Mouse (Mus musculus) MN1 (cell line): ENCODE data around the gene Idnk.
"Not testable (repeated sequence)": the region's sequence is repeated elsewhere in the genome, so short reads cannot be mapped to it uniquely, and the experiment has no call there.

Experiments
- DNase-seq: peaks from one replicate; pipeline ENCODE4 v3.0.0-alpha.2; 2016; ENCODE audit warnings: low spot score

Idnk gene

DNA sequence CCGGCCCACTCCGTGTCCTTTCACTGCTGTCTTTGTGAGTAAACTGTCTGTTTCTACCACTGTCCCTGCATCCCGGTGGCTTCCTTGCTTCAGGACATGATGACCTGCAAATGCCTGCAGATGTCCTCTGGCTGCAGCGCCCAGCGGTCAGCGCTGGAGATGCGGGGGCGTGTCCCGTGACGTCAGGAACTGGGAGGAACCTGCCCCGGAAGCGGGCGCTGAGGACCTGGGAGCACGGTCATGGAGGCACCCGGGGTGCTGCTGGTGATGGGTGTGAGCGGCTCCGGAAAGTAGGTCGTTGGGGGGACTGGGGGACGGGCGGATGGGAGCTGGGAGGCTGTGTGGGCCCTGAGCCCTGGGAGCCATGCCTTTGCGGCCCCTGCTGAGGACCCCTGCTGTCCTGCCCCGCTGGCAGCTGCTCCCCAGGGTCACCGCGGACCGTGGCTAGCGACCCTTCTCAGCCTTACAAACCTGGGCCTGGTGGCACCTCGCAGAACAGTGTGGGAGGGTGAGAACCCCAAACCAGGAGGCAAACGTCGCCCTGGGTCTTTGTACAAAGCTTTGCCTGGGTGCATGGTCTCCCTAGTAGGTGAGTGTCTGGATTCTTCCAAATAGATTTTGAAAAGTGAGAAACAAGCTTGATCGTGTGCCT, at the start of gene Idnk:
Gene Idnk (plus strand): TSS at position 203 of the 652 bp plus-strand sequence.
- peak; percentile 95 for DNase-seq

- DNase-seq = no peak
These were observed 46.1 kb upstream of the Idnk start for GRCm38 (mm10) chr13:58111306-58111705.

DNA sequence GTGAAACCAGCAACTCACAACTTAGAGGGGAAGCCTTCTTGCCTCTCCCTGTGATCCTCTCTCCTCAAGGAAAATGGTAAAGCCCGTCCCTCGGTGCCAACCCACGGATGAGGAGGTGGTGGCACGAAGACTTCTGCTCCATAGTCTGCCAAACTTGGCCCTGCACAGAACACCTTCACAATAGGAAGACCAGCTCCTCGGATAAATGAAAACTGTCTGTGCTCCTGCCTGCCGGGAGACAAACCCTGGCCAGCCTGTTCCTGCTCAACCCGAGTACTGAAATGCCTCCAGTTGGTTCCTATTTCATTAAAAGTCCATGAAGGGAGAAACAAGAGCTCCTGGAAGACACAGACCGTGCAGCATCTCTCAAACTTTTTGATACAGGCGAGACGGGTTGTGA, 45.3 kb upstream of the Idnk start:
- no peak for DNase-seq

DNA sequence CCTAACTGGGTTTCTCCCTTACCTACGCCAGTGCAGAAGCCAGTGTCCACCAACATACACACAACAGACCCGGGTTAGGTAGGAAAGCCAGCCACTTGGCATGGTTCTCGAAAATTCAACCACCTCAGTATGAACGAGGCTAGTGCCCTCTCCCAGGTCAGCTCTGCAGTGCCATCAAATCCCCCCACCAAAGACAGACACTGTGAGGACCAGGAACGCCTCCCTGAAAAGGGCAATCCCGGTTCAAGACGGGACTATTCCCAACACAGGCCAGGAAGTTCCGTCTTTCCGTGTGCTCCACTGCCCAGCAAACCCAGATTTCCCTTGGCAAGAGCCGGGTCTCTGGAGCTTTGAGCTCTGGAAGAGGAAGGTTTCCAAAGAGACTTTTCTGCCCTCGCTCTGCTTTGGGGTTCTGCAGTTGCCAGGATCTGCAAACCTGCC, 44.8 kb upstream of the Idnk start:
- DNase-seq = peak; percentile 33

GRCm38 (mm10) chr13:58113061-58113900, 44.2 kb upstream of the Idnk start, which contains the start of gene Klhl3:
TSS of gene Klhl3 (minus strand) at chr13:58113592.
- peak; percentile 68 for DNase-seq

- peak; percentile 30 for DNase-seq
These were observed 42.2 kb upstream of the Idnk start for GRCm38 (mm10) chr13:58115227-58115626.

GRCm38 (mm10) chr13:58116801-58117200, 40.6 kb upstream of the Idnk start:
- DNase-seq = no peak

- DNase-seq = no peak
These were observed 40.0 kb upstream of the Idnk start for GRCm38 (mm10) chr13:58117318-58118017.

DNA sequence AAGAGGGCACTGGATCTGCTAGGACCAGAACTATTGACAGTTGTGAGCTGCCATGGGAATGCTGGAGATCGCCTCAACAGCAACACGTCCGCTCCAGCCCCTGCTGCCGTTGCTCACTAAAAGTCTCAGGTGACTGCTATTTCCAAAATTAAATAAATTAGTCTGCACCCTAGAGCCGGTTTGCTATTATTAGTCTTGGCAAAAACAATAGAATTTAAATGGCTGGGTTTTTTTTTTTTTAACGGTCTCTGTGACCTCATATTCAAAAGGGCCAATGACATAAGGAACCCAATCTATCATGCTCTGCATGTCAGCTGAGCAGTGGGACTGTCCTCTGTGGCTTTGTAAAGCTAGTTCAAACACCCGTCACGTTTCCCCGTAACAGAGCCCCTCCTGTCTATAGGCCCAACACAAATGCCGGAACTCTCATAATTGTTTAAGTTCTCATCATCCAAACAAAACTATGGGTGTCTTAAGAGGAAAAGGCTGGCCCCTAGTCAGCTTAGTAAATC, 34.6 kb upstream of the Idnk start:
- no peak for DNase-seq

DNA sequence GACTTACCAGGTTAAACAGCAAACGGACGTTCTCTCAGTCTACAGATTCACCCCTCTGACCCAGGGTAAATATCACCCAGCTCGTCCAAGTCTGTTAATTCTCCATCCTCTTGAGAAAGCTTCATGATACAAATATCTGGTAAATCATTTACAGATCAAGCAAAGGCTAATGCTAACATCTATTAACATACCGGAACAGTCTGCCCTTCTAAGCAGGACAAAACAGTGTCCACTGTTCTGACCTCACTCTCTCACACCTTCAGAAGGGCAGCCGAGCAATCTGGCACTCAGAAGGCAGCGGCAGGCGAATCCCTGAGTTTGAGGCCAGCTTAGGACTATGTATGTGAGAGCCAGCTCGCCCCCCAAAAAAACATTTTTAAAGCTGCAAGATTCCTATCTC, 34.1 kb upstream of the Idnk start:
- no peak for DNase-seq

DNA sequence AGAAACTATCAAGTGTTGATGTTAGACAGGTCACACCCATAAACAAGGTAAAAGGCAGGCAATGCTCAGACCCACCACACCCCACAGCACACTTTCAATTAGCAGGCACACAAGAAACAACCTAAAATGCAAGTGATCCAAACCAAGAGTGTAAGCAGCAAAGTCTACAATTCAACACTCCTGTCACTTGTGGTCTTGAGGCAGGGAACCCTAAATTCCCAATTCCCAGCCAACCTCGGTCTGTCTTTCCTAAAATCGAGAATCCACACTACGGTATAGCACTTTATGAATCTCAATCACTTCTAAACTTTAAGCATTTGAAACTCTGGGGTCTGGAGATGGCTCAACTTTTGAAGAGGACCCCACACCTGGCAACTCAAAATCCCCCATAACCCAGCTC, 33.2 kb upstream of the Idnk start:
- no peak for DNase-seq

DNA sequence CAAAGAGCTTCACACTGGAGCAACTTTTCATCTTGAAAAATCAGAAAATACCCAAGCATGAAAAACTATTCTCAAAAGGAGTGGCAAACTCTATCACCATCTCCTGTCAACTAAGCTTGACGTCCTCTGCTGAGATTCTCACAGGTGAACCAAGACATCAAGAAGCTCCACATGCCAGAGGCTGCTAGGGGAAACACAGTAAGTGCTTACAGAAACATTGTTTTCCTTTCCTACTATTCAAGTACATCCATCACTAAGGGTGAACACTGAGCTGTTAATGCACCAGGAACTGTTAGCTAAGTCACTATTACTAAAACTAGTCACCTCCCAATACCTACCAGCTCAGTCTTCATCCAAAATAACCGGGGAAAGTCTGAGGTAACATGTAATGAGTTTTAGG, 32.5 kb upstream of the Idnk start:
- DNase-seq = no peak

- DNase-seq = peak; percentile 88
These were observed 31.3 kb upstream of the Idnk start for GRCm38 (mm10) chr13:58126126-58126525.

DNA sequence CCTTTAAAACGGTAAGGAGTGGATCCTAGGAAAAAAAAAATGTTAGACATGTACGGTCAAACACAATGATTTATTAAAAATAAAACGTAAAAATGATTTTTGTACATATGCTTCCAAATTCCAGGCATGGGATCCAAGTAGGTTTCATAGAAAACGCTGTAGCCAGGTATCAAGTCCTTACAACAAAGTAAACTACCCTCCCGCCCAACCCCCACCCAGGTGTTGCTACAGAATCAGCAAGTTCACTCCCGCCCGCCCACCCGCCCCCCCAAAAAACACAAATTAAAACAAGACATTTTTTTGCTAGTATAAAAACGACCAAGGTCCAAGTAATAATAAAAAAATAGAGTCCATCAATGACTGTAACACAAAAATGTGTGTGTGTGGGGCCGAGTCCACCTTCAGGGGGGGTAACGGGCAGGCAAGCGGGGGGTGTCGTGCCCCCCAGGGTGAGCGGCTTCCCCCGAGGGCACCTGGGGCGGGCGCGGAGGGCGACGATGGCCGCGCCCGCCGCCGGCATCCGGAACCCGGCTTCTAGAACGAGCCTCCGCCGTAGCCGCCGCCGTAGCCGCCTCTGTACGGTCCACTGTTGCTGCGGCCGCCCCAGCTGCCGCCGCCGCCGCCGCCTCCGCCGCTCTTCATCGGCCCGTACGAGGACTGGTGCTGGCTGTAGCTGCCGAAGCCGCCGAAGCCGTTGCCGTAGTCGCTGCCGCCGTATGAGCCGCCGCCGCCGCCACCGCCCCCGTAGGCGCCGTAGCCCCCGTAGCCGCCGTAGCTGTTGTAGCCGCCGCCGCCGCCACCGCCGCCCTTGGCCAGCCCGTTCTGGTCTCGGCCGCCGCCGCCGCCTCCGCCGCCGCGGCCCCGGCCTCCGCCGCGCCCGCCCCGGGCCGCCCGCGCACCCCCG, 30.3 kb upstream of the Idnk start:
- DNase-seq = peak; percentile 54

GRCm38 (mm10) chr13:58127766-58128361, 29.6 kb upstream of the Idnk start:
- peak; percentile 73 for DNase-seq

GRCm38 (mm10) chr13:58128396-58128767, 29.1 kb upstream of the Idnk start, which contains the start of gene Hnrnpa0:
TSS of gene Hnrnpa0 (minus strand) at chr13:58128556.
- DNase-seq = peak; percentile 98

DNA sequence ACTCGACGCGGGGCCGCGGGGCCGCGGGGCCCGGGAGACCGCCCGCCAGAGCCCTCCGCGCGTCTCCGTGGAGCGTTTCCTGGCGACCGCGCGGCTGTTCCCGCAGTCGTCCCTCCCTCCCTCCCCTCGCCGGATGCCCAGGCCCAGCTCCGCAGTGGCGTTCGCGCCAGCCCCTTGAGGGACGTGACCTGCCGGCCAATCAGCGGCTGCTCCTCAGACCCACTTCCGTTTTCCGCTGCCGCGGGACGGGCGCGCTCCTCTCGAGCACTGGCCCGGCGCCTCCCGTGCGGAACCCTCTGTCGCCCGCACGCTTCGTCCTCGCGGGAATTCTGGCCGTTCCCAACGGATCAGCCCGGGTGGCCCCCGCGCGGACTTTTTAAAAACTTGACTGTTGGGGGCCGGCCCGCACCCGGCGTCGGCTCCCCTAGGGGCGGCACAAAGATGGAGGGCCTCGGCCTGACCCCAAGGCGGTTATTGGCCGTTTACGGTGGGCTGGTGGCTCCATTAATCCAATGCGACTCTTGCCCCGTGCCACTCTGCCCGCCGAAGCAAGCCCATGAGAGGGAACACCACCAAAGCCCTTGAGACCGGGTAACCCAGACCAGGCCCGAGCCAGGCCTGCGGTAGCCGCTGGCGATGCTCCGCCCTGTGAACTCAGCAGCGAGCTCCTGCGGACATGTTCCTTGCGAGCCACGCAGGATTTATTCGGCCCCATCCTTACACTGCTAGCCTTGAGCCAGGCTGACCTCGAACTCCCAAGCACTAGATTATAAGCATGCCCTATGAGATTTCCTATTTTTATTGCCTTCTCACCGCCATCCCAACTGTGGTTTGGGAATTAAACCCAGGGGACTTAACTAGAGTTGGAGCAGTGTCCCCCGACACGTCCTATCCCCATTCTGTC, 28.4 kb upstream of the Idnk start:
- DNase-seq = peak; percentile 99

- peak; percentile 58 for DNase-seq
These were observed 27.7 kb upstream of the Idnk start for GRCm38 (mm10) chr13:58129687-58130246.

DNA sequence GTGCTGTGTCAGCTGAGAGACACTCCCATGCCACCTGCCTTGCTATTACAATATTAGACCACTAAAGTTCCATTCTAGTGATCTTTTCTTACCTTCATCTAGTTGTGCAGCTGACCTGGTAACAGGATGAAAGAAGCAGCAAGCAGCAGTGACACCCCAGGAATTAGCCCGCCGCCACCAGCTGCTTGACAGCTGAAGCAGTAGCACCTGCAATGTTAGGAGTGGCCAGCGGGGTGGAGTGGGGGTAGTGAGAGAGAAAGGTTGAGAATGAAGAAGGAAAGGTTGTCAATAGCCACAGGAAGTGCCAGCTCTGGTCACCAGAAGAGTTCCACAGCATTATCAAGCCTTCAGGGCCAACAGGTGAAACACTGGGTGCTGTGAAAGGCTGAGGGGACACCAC, 25.8 kb upstream of the Idnk start:
- no peak for DNase-seq

DNA sequence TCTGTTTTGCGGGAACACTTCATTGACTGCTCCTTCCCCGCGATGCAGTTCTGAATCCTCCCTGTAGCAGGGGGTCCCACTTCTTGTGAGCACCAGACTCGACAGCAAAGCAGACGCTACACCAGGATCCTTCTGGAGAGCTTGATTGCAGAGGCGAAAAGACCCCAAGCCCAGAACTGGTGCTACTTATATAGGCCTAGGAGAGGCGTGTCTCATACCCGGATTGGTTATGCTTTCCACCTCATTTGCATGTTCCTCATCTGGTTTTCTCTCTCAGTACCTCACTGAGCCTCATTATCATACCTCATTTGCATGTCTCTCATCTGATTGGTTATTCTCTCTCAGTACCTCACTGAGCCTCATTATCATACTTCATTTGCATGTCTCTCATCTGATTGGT, 10.8 kb upstream of the Idnk start:
- not testable (repeated sequence) for DNase-seq
